Mouse (Mus musculus) liver, adult (tissue): ENCODE data around the gene Pitpnm3.

Experiments
- GATA4 ChIP-seq: IDR thresholded peaks from 2 replicates; pipeline ENCODE4 v1.6.1; 2014; ENCODE audit warnings: mild to moderate bottlenecking, low read length; ENCODE audit not compliant: insufficient replicate concordance

The Pitpnm3 gene

GRCm38 (mm10) chr11:72078647-72079046 lies 56.9 kb downstream of the Pitpnm3 start:
- TF ChIP-seq GATA4, result no peak

DNA sequence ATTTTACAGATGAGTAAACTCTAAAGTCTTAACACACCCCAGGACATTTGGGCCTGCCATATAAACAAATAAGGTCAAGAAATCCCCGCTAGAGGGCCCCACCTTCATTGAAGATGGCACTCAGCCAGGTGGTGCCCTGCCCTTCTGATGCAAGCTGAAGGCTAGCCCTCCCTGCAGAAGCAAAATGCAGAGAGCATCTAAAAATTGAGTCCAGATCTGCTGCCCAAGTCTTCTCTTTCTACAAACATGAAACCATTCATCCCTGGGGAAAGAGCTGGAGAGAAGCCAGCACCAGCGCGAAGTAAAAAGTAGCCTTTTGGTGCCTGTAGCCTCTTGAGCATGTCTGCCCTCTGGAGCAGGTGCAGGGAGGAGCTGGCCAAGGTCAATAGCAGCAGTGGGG lies 57.5 kb downstream of the Pitpnm3 start:
- TF ChIP-seq GATA4, result no peak

DNA sequence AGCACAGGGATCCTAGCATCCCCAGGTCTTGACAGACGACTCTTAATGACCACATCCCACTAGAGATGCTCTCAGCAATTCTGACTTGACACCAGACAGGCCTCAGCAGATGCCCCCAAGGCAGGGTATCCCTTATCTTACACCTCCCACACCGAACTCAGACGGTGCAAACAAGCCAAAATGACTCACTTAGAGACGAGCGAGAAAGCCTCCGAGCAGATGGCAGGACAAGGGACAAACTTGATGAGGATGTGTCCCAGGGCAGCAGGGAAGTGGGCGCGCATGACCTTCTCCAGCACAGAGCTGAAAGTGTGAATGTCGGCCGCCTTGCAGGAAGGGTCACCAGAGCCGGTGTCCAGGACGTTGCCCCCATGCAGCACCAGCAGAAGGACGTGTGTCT lies 61.3 kb downstream of the Pitpnm3 start:
- TF ChIP-seq GATA4, result no peak

GRCm38 (mm10) chr11:72072331-72072905 lies 63.2 kb downstream of the Pitpnm3 start:
- no peak for TF ChIP-seq GATA4

GRCm38 (mm10) chr11:72070733-72071132 lies 64.8 kb downstream of the Pitpnm3 start:
- TF ChIP-seq GATA4, result no peak

DNA sequence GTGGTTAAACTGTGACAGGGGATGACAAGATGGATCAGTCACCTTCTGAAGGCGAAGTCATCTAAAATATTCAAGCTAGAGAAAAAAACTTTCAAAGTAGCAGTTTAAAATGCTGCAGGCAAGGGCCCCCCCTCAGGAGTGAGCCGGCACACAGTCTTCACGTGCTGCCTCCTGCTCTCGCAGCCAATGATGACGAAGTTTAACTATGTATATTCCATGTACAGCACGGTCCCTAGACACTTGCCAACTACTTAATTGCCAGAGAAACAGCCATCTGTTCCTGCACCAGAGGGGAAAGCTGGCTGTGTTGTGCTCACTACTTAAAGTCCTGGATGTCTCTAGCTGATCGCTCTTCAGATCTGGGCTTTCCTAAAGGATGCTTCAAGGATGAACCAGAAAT lies 67.6 kb downstream of the Pitpnm3 start:
- TF ChIP-seq GATA4, result no peak

- no peak for TF ChIP-seq GATA4
Observed at GRCm38 (mm10) chr11:72067326-72067725, 68.3 kb downstream of the Pitpnm3 start.

GRCm38 (mm10) chr11:72066330-72066729 lies 69.2 kb downstream of the Pitpnm3 start:
- TF ChIP-seq GATA4, result no peak

- no peak for TF ChIP-seq GATA4
Observed at GRCm38 (mm10) chr11:72065103-72065502, 70.5 kb downstream of the Pitpnm3 start.

GRCm38 (mm10) chr11:72064414-72064813 lies 71.2 kb downstream of the Pitpnm3 start:
- TF ChIP-seq GATA4, result no peak

GRCm38 (mm10) chr11:72061093-72061620 lies 74.4 kb downstream of the Pitpnm3 start:
- no peak for TF ChIP-seq GATA4

GRCm38 (mm10) chr11:72060416-72060815 lies 75.2 kb downstream of the Pitpnm3 start:
- TF ChIP-seq GATA4, result no peak

DNA sequence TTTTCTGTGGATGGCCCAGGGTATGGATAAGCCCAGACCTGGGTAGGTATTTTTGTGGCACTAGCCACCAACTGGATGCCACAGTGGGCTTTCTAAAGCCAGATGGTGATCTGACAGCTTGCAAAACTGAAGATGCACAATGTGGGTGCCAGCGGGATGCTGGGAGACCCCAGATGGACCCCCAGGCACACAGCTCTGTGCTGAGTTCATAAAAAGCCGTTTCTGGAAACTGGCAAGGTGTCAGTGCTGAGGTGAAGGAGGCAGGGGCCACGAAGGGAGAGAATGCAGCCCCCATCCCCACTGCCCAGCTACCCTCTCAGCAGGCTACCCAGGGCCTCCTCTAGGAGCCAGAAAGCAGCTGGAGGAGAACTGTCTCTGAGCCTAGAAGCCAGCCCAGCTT lies 78.4 kb downstream of the Pitpnm3 start:
- no peak for TF ChIP-seq GATA4

- TF ChIP-seq GATA4, result no peak
Observed at GRCm38 (mm10) chr11:72055176-72055575, 80.4 kb downstream of the Pitpnm3 start.

GRCm38 (mm10) chr11:72052636-72053035 lies 82.9 kb downstream of the Pitpnm3 start:
- TF ChIP-seq GATA4, result no peak

GRCm38 (mm10) chr11:72052221-72052620 lies 83.4 kb downstream of the Pitpnm3 start:
- no peak for TF ChIP-seq GATA4
